Mouse (Mus musculus): Measurements from ENCODE around the gene Tns3. TPM values are rescaled to one million over a fixed set of nuclear protein-coding genes. Genes with fewer than 3 reads are reported as not detected.

Gene Tns3
- total RNA-seq, 2 experiments from 2014 or later, result 33.6 to 40.1 TPM

- DNase-seq (ENCODE audit: extremely low spot score in 1 of 2, low spot score in 2 of 2), result no peak
- no peak for TF ChIP-seq CTCF (IDR thresholded peaks at IDR 0.05)
- intact Hi-C loops (cut with DNase I), result no loop called here
- no peak overlapping the region for H3K4me3 ChIP-seq
- H3K27ac ChIP-seq, result no peak overlapping the region
Observed at GRCm38 (mm10) chr11:8692536-8693471, 28.5 kb upstream of the Tns3 start.

GRCm38 (mm10) chr11:8692162-8692535 is 27.8 kb upstream of the Tns3 start:
- Histone ChIP-seq H3K27ac (no peak overlapping the region), H3K4me3 (no peak overlapping the region)
- no peak for DNase-seq (ENCODE audit: extremely low spot score in 1 of 2, low spot score in 2 of 2)
- no peak for TF ChIP-seq CTCF (IDR thresholded peaks at IDR 0.05)
- intact Hi-C loops (cut with DNase I), result no loop called here

- DNase-seq (ENCODE audit: extremely low spot score in 1 of 2, low spot score in 2 of 2), result no peak
- intact Hi-C loops (cut with DNase I), result no loop called here
- H3K4me3 ChIP-seq, result no peak overlapping the region
Observed at GRCm38 (mm10) chr11:8691605-8692004, 27.3 kb upstream of the Tns3 start.

GRCm38 (mm10) chr11:8690633-8691032 is 26.3 kb upstream of the Tns3 start:
- no peak for TF ChIP-seq CTCF (IDR thresholded peaks at IDR 0.05)
- DNase-seq (ENCODE audit: extremely low spot score in 1 of 2, low spot score in 2 of 2), result no peak
- Histone ChIP-seq H3K27ac (no peak overlapping the region), H3K4me3 (no peak overlapping the region)
- intact Hi-C loops (cut with DNase I), result no loop called here

More at GRCm38 (mm10) chr11:8691605-8692004, 27.3 kb upstream of the Tns3 start:
- no peak for TF ChIP-seq CTCF (IDR thresholded peaks at IDR 0.05)
- no peak overlapping the region for H3K27ac ChIP-seq

- H3K27ac ChIP-seq, result no peak overlapping the region
- TF ChIP-seq CTCF (IDR thresholded peaks at IDR 0.05), result no peak
- no peak for DNase-seq (ENCODE audit: extremely low spot score in 1 of 2, low spot score in 2 of 2)
- intact Hi-C loops (cut with DNase I), result no loop called here
- H3K4me3 ChIP-seq, result no peak overlapping the region
Observed at GRCm38 (mm10) chr11:8689515-8689914, 25.2 kb upstream of the Tns3 start.

- Histone ChIP-seq H3K27ac (no peak overlapping the region), H3K4me3 (no peak overlapping the region)
- DNase-seq (ENCODE audit: extremely low spot score in 1 of 2, low spot score in 2 of 2), result no peak
- TF ChIP-seq CTCF (IDR thresholded peaks at IDR 0.05), result no peak
- intact Hi-C loops (cut with DNase I), result no loop called here
Observed at GRCm38 (mm10) chr11:8688907-8689306, 24.6 kb upstream of the Tns3 start.

- intact Hi-C loops (cut with DNase I), result no loop called here
- no peak for DNase-seq (ENCODE audit: extremely low spot score in 1 of 2, low spot score in 2 of 2)
- no peak overlapping the region for H3K27ac ChIP-seq
- TF ChIP-seq CTCF (IDR thresholded peaks at IDR 0.05), result no peak
- H3K4me3 ChIP-seq, result no peak overlapping the region
Observed at GRCm38 (mm10) chr11:8686501-8686900, 22.2 kb upstream of the Tns3 start.

GRCm38 (mm10) chr11:8686061-8686460 is 21.7 kb upstream of the Tns3 start:
- no peak for DNase-seq (ENCODE audit: extremely low spot score in 1 of 2, low spot score in 2 of 2)
- no peak overlapping the region for H3K4me3 ChIP-seq
- no peak overlapping the region for H3K27ac ChIP-seq
- intact Hi-C loops (cut with DNase I), result no loop called here
- TF ChIP-seq CTCF (IDR thresholded peaks at IDR 0.05), result no peak

GRCm38 (mm10) chr11:8685195-8685594 is 20.9 kb upstream of the Tns3 start:
- no peak overlapping the region for H3K4me3 ChIP-seq
- DNase-seq (ENCODE audit: extremely low spot score in 1 of 2, low spot score in 2 of 2), result no peak
- H3K27ac ChIP-seq, result no peak overlapping the region
- intact Hi-C loops (cut with DNase I), result no loop called here
- TF ChIP-seq CTCF (IDR thresholded peaks at IDR 0.05), result no peak

GRCm38 (mm10) chr11:8684262-8684661 is 19.9 kb upstream of the Tns3 start:
- intact Hi-C loops (cut with DNase I), result no loop called here
- DNase-seq (ENCODE audit: extremely low spot score in 1 of 2, low spot score in 2 of 2), result no peak
- no peak overlapping the region for H3K4me3 ChIP-seq
- no peak for TF ChIP-seq CTCF (IDR thresholded peaks at IDR 0.05)
- no peak overlapping the region for H3K27ac ChIP-seq

- H3K4me3 ChIP-seq, result no peak overlapping the region
- DNase-seq (ENCODE audit: extremely low spot score in 1 of 2, low spot score in 2 of 2), result no peak
- TF ChIP-seq CTCF (IDR thresholded peaks at IDR 0.05), result no peak
- H3K27ac ChIP-seq, result no peak overlapping the region
- intact Hi-C loops (cut with DNase I), result no loop called here
Observed at GRCm38 (mm10) chr11:8681356-8681755, 17.0 kb upstream of the Tns3 start.

- intact Hi-C loops (cut with DNase I), result no loop called here
Observed at GRCm38 (mm10) chr11:8680650-8681049, 16.3 kb upstream of the Tns3 start.

GRCm38 (mm10) chr11:8679221-8679620 is 14.9 kb upstream of the Tns3 start:
- Histone ChIP-seq H3K27ac (no peak overlapping the region), H3K4me3 (no peak overlapping the region)
- no peak for DNase-seq (ENCODE audit: extremely low spot score in 1 of 2, low spot score in 2 of 2)
- intact Hi-C loops (cut with DNase I), result no loop called here
- TF ChIP-seq CTCF (IDR thresholded peaks at IDR 0.05), result no peak

More at GRCm38 (mm10) chr11:8680650-8681049, 16.3 kb upstream of the Tns3 start:
- no peak for DNase-seq (ENCODE audit: extremely low spot score in 1 of 2, low spot score in 2 of 2)
- no peak overlapping the region for H3K27ac ChIP-seq
- TF ChIP-seq CTCF (IDR thresholded peaks at IDR 0.05), result no peak
- no peak overlapping the region for H3K4me3 ChIP-seq

Measured in left cerebral cortex, adult 2 months (tissue).